Mouse (Mus musculus): Measurements from ENCODE around the gene Duox1. TPM values are rescaled to one million over a fixed set of nuclear protein-coding genes. Genes with fewer than 3 reads are reported as not detected.

Duox1 gene
- polyA plus RNA-seq (2012), result not detected in 2 replicates

DNA sequence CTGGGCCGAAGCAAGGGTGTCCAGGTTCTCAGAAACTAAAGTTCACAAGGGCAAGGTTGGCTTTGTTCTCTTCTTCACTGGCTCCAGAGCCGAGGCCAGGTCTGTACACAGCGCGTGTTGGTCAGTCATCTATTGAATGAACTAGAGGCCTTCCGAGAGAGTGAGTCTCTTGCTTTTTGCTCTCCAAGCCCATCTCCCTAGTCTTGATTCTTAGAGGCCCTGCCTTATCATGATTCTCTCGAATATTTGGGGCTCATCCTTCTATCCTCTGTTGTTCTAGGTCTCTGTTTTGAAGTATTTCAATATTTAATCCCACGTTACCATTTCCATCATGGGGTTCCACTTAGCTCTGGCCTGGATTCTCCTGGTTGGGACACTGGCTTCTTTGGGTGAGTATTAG is at the start of gene Duox1:
Gene Duox1, plus strand, starts transcription at position 301 of the 400 bp plus-strand sequence.
- no peak for TF ChIP-seq GATA1 (IDR thresholded peaks at IDR 0.05; ENCODE audit: low read length)

DNA sequence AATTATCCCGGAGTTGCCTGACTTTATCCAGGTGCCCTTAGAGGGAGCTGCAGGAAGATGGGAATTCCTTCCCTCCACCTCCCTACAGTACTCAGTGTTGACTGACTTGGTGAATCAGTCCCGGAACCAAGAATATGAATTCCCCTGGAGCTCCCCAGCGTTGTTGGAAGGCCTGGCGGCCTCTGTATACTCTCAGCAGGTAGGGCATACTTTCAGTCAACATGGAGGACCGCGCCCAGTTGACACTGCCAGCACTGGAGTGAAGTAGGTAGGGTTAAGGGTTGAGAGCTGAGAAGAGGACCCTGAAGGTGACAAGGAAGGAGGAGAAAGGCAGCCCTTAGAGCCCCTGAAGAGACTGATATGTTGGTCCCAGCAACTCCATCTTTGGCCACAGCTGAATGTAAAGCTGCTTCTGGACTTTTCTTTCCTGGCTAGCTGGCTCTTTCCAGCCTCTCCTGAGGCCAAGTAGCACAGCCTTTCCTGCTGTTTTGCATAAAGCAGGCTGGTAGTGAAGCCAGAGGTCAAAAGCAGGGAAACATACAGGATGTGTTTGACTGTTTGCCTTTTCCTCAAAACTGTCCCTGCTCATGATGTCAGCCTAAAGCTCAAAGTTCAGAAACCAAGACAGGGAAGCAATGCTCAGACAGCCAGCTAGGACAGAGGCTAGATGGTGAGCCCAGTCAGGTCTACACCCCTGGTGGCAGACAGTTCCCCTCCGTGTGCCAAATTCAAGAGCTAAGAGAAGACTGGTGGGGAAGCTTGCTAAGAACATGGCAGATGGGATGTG is 48.9 kb upstream of the Duox1 start:
- no peak for TF ChIP-seq GATA1 (IDR thresholded peaks at IDR 0.05; ENCODE audit: low read length)

DNA sequence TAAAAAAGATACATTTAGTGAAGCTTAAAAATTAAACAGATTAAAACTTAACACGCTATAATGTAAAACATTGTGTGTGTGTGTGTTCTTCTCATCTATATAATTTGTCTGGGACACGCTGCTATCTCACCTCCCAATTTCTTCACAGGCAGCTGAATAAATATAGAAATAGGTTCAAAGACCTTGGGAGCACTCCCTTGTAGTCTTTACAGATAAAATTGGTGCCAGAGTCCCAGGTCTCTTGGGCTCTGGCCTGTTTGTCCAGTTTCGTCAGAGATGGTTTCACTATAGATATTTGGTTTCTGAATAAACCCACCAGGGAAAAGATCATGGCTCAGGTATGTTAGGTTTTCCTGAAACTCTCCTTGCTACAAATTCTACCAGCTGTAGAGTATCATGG is 36.7 kb upstream of the Duox1 start:
- TF ChIP-seq GATA1 (IDR thresholded peaks at IDR 0.05; ENCODE audit: low read length), result no peak

DNA sequence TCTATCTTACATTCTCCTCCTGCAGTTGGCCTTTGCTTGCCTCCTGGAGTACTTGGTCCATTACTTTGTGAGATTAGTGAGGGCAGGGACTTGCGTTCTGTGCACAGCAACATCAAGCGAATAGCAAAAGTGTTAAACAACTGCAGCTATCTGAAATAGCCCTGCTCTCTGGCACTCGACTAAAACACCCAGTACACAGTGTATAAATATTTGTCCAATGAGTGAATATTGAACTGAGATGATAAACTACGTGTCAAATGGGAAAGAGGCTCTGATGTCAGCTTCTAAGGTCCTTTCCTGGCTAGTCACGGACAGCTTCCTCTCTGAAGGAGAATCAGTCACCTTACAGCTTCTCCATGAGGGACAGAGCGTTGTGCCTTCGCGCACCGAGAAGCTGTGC is 31.4 kb upstream of the Duox1 start:
- TF ChIP-seq GATA1 (IDR thresholded peaks at IDR 0.05; ENCODE audit: low read length), result no peak

DNA sequence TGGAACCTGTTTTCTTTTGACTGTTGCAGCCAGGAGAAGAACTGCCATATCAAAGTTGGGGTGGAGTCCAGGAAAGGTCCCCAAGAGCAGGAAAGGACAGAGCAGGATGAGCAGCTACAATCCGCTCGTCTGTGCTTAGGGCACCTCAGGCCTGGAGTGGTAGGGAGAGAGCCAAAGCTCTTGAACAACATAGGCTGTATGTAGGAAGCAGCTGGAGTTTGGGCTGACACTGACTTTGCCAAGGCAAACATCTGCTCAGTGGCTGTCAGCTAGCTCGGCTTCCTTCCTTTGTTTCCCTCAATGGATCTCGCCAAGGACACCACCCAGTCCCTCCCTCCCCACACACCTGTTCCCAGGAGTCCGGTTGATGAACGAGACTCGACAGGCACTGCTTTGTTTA is 29.3 kb upstream of the Duox1 start:
- TF ChIP-seq GATA1 (IDR thresholded peaks at IDR 0.05; ENCODE audit: low read length), result no peak

DNA sequence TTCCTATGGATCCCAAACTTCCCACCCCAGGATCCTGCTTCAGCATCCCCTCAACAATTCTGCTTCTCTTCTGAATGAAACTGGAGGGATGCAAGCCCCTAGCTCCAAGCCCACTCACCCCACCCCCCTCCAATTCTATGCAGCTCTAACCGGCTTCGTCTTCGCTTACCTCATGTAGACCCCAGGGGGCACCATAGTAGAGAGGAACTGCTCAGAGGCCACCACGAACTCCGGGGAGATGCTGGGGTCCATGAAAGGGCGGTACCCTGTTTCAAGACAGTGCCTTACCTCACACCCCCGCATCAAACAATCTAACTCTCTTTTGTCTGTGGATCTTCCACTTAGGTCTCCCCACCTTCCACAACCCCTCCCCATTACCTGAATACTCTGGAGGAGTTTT is 20.6 kb upstream of the Duox1 start:
- no peak for TF ChIP-seq GATA1 (IDR thresholded peaks at IDR 0.05; ENCODE audit: low read length)

DNA sequence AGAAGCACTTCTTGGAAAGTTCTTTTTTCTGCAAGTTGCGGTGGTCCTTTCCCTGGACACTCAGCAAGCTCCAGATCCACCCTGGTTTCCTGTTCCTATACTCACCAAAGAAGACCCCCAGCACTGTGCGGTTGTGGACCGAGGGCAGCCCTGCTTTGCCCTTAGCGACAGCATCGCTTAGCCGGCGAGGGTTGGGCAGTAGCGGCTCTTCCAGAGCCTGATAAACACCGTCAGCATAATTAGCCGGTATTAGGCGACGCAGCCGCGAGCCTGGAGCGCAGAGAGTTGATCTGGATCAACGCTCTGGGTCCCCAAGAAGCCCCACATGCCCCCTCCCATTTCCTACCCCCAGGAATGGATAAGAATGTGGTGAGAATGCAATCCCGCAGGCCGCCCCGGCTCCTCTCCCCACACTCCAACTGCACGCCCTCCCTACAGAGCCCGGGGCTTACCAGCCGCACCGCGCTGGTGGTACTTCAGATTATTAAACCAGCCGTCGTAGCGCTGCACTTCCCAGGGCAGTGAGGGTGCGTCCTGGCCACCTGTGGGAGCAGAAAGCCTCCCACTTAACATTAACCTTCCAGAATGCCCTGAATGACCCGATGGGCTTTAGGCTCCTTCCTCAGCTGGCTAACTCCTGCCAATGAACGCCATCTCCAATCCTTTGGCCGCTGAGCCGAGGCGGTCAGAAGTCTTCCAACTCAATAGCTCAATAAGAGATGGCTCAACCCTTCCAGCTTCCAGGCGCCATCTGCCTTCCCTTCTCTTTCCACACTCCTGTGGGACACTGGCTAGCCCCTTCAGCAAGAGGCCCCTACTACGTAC is 18.0 kb upstream of the Duox1 start:
- TF ChIP-seq GATA1 (IDR thresholded peaks at IDR 0.05; ENCODE audit: low read length), result no peak

DNA sequence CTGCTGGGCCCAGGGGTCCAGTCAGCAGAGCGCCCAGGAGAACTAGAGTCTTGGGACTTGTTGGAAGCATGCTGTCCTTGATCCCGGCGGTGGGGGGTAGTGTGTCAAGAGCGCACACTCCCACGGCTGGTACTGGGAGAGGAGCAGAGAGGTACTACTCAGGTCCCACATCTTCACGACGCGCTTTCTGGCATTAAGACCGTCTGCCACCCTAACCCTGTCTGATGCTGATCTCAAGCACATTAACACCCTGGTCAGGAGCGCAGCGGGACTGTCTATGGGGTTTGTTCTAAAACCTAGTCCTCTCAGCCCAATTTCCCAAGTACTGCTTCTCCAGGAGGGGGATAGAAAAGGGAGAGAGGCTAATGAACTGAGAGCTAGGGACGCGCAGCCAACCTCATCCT is 17.4 kb upstream of the Duox1 start, which contains the start of gene Duox2:
Gene Duox2, minus strand, starts transcription at position 354 of the 404 bp plus-strand sequence.
- TF ChIP-seq GATA1 (IDR thresholded peaks at IDR 0.05; ENCODE audit: low read length), result no peak

DNA sequence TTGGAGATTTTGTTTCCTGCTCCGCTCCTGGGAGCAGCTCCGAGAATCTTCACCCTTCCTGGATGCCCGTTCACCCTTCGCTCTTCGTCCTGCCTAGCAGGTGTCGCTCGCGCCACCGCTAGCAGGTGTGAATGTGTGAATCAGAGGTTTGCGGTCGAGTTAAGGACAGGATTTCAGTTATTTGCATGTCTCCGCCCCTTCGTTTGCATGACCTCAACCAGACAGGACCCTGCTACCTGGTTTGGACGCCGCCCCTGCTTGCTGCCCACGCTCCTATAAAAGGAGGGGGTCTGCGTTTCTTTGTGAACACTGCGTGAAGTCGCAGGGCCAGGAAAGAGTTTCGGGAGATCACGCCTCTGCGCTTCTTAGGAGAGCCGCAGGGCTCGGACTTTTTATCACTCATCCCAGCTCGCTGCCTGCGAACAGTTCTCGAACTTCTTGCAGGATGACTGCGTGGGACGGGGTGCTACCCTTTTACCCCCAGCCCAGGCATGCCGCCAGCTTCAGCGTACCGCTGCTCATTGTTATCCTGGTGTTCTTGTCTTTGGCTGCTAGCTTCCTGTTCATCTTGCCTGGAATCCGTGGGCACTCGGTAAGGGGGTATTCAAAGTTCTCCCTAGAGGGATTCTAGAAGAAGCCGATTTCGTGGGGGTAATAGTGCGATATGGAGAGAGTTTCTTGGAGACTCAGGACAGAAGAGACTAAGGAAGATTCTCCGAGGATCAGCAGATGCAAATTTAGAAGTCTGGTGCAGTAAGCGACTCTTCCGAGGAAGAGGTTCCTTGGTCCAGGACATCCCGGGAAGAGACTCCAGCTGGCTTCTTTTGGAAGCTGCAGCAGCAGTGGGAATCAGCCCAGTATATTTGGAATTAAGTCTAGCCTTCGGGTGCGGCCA is 16.6 kb upstream of the Duox1 start, which contains the start of gene Duoxa2:
Gene Duoxa2, plus strand, starts transcription at position 305 of the 895 bp plus-strand sequence.
- TF ChIP-seq GATA1 (IDR thresholded peaks at IDR 0.05; ENCODE audit: low read length), result no peak

DNA sequence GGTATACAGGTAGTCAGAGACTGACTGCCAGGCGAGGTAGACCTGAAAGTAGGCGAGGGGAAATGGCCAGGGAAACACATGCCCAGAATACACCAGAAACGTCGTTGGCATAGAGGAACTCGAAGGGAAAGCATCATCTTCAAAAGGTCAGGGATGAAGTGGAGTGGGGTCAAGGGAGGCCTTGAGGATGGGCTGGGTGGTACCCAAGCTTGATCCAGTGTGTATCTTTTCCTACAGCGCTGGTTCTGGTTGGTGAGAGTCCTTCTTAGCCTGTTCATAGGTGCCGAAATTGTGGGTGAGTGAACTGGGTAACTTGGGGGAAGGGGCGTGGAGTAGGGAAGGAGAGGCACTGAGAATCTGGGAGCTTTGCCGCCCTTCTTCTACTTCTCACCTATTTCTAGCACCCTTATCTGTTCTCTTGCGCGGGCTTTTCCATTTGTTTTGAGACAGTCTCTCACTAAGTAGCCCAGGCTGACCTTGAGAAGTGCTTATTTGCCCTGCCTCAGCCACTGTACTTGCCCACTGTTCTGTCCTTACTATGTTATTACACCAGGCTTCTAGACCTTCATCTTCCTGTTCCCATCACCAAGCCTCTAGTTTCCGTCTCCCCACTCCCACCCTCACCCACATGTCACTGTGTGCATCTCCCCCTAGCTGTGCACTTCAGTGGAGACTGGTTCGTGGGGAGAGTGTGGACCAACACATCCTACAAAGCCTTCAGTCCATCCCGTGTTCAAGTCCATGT is 15.4 kb upstream of the Duox1 start:
- TF ChIP-seq GATA1 (IDR thresholded peaks at IDR 0.05; ENCODE audit: low read length), result no peak

DNA sequence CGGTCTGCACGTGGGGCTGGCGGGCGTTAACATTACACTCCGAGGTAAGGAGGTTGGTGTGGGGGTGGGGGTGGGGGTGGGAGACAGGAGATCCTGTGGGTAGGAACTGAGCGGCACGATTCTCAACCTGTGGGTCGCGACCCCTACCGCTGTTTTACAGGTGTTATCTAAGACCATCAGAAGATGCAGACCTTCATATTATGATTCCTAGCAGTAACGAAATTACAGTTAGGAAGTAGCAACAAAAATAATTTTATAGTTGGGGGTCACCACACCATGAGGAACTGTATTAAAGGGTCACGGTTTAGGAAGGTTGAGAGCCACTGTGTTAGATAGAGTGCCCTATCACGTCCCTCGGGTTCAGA is 14.8 kb upstream of the Duox1 start:
- no peak for TF ChIP-seq GATA1 (IDR thresholded peaks at IDR 0.05; ENCODE audit: low read length)

DNA sequence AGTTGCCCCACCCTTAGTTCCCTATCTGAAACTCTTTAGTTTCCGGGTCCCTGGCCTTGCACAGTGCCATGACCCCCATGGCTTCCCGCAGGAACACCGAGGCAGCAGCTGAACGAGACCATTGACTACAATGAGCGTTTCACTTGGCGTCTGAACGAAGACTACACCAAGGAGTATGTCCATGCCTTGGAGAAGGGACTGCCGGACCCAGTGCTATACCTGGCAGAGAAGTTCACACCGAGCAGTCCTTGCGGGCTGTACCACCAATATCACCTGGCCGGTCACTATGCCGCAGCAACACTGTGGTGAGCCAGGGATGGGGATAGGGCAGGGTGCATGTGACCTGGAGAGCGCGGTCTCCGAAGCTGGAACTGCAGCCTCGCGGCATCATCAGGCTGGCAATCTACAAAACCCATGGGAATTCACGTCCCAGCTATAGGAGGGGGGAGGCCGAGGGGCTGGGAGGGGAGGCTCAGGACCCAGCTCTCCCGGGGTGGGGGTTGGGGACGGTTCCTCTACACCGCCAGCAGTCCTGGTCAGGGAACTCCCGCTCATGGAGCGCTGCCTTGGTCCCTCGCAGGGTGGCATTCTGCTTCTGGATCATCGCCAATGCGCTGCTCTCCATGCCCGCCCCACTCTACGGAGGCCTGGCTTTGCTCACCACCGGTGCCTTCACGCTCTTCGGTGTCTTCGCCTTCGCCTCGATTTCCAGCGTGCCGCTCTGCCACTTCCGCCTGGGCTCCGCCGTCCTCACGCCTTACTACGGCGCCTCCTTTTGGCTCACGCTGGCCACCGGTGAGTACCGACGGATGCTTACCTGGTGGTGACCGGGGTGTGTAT is 14.2 kb upstream of the Duox1 start:
- no peak for TF ChIP-seq GATA1 (IDR thresholded peaks at IDR 0.05; ENCODE audit: low read length)

DNA sequence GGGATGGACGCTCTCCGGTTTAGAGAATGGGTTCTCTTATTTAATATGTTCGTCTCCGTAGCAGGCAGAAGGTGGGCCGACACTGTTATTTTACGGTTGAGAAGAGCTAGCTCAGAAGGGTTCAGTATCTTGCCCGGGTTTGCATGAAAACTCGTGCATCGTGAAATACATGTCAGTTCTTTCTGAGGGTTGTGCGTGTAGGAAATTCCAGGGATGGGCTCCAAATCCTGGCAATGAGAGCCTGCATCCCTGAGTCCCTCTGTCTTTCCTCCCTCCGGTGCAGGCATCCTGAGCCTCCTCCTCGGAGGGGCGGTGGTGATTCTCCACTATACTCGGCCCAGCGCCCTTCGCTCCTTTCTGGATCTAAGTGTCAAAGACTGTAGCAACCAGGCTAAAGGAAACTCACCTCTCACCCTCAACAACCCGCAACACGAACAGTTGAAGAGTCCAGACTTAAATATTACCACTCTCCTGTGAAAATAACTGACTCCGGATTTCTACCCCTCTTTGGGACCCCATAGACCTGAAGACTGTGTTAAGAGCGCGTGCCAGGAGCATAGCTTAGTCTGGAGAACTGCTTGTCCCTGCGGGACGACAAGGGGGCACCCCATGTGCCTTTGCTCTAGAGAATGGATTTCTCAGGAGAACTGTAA is 13.4 kb upstream of the Duox1 start:
- TF ChIP-seq GATA1 (IDR thresholded peaks at IDR 0.05; ENCODE audit: low read length), result no peak

All from G1E-ER4 (cell line).